Mouse (Mus musculus) CH12F3 (cell line): ENCODE results near the gene Copz2.

Experiments
- in situ Hi-C: fragments of 300-500 bp; cut with MboI; formaldehyde crosslinking; loops from 2 replicates; pipeline ENCODE4 v1.14.3; 2020; ENCODE audit warnings: low sequenced_read_pairs

The Copz2 gene

GRCm38 (mm10) chr11:96862534-96862933 is 12.9 kb downstream of the Copz2 start:
- in situ Hi-C loops = loop anchor here (5.0 to 25.0 kb wide), 4 partner anchors 52 to 575 kb away; partner anchors contain the start of genes Cdk5rap3, Hoxb6, Hoxb7 and Hoxb8

GRCm38 (mm10) chr11:96863206-96863995 is 13.7 kb downstream of the Copz2 start:
- in situ Hi-C loops = loop anchor here (5.0 to 25.0 kb wide), 4 partner anchors 51 to 576 kb away; partner anchors contain the start of genes Cdk5rap3, Hoxb6, Hoxb7 and Hoxb8

- in situ Hi-C loops = loop anchor here (10.0 to 25.0 kb wide), 3 partner anchors 48 to 580 kb away; partner anchors contain the start of genes Cdk5rap3, Hoxb6, Hoxb7 and Hoxb8
Measured at GRCm38 (mm10) chr11:96867149-96867548, 17.5 kb downstream of the Copz2 start.

- in situ Hi-C loops = loop anchor here (25.0 kb wide), 2 partner anchors 285 to 585 kb away; partner anchors contain the start of genes Hoxb6, Hoxb7 and Hoxb8
Measured at GRCm38 (mm10) chr11:96872441-96873379, 23.0 kb downstream of the Copz2 start.

- in situ Hi-C loops = loop anchor here (25.0 kb wide), 2 partner anchors 286 to 586 kb away; partner anchors contain the start of genes Hoxb6, Hoxb7 and Hoxb8
Measured at GRCm38 (mm10) chr11:96873601-96874140, 24.0 kb downstream of the Copz2 start.

GRCm38 (mm10) chr11:96875270-96875669 is 25.6 kb downstream of the Copz2 start:
- in situ Hi-C loops = no loop called here

- in situ Hi-C loops = no loop called here
Measured at GRCm38 (mm10) chr11:96875745-96876144, 26.1 kb downstream of the Copz2 start.

GRCm38 (mm10) chr11:96876300-96877040 is 26.8 kb downstream of the Copz2 start:
- in situ Hi-C loops = no loop called here

- in situ Hi-C loops = no loop called here
Measured at GRCm38 (mm10) chr11:96877071-96877470, 27.4 kb downstream of the Copz2 start.

- in situ Hi-C loops = no loop called here
Measured at GRCm38 (mm10) chr11:96878715-96879114, 29.0 kb downstream of the Copz2 start.

GRCm38 (mm10) chr11:96879359-96879758 is 29.7 kb downstream of the Copz2 start:
- in situ Hi-C loops = no loop called here

- in situ Hi-C loops = no loop called here
Measured at GRCm38 (mm10) chr11:96880296-96880695, 30.6 kb downstream of the Copz2 start.

- in situ Hi-C loops = no loop called here
Measured at GRCm38 (mm10) chr11:96885901-96886340, 36.3 kb downstream of the Copz2 start.

- in situ Hi-C loops = no loop called here
Measured at GRCm38 (mm10) chr11:96886942-96887546, 37.4 kb downstream of the Copz2 start.

GRCm38 (mm10) chr11:96891784-96892527 is 42.3 kb downstream of the Copz2 start:
- in situ Hi-C loops = no loop called here

GRCm38 (mm10) chr11:96893203-96893842 is 43.7 kb downstream of the Copz2 start:
- in situ Hi-C loops = no loop called here

- in situ Hi-C loops = no loop called here
Measured at GRCm38 (mm10) chr11:96895886-96896285, 46.2 kb downstream of the Copz2 start.
